Mouse (Mus musculus) brain, embryonic 14.5 days (tissue): ENCODE results near the gene Ttc12.

Source experiments
- CTCF ChIP-seq: fragments of 200-500 bp; IDR thresholded peaks from 2 replicates; pipeline ENCODE4 v1.5.1; 2012; ENCODE audit warnings: inconsistent platforms, mild to moderate bottlenecking, moderate library complexity, borderline replicate concordance; ENCODE audit not compliant: insufficient read depth, insufficient read length; ENCODE audit errors: extremely low read depth
- POLR2A ChIP-seq: fragments of 200-500 bp; IDR thresholded peaks from 2 replicates; pipeline ENCODE4 v1.6.1; 2012; ENCODE audit warnings: mild to moderate bottlenecking, inconsistent platforms, borderline replicate concordance; ENCODE audit not compliant: poor library complexity, insufficient read depth, insufficient read length, severe bottlenecking; ENCODE audit errors: extremely low read depth

GRCm38 (mm10) chr9:49509628-49510027, 23.6 kb upstream of the Ttc12 start:
- TF ChIP-seq POLR2A (no peak), CTCF (no peak)
